Mouse (Mus musculus) megakaryocyte, embryonic 14.5 days (primary cell): Measurements from ENCODE around the gene Crlf1. TPM values are rescaled to one million over a fixed set of nuclear protein-coding genes. Genes with fewer than 3 reads are reported as not detected.
A peak's percentile ranks its signal among the peaks of the same experiment; 100 is the strongest.

Source experiments
- H3K27me3 ChIP-seq: replicated peaks from 2 replicates; pipeline ENCODE3; 2012; ENCODE audit warnings: inconsistent platforms
- H3K36me3 ChIP-seq: replicated peaks from 2 replicates; pipeline ENCODE3; 2012; ENCODE audit warnings: low read length, inconsistent platforms, mixed read lengths
- H3K4me1 ChIP-seq: 2 replicates; pipeline ENCODE4 v1.6.1; 2012; ENCODE audit warnings: inconsistent platforms
- H3K4me3 ChIP-seq: replicated peaks from 2 replicates; pipeline ENCODE3; 2012; ENCODE audit warnings: moderate library complexity, mild to moderate bottlenecking, inconsistent platforms
- H3K9me3 ChIP-seq: 2 replicates; pipeline ENCODE4 v1.6.1; 2012; ENCODE audit warnings: inconsistent platforms
- FLI1 ChIP-seq: IDR thresholded peaks from 2 replicates; pipeline ENCODE4 v1.6.1; 2012; ENCODE audit warnings: low read length, inconsistent platforms, mixed read lengths
- GATA1 ChIP-seq: IDR thresholded peaks from 3 replicates; pipeline ENCODE4 v1.6.1; 2012; ENCODE audit warnings: mixed read lengths, low read length, inconsistent platforms, borderline replicate concordance
- polyA plus RNA-seq: library from polyadenylated mRNA; stranded (reverse); fragments of >175 nt; gene quantifications from 2 replicates; pipeline ENCODE4 v1.2.3, GENCODE M21; 2012; ENCODE audit warnings: low replicate concordance; ENCODE audit not compliant: insufficient read depth

Gene Crlf1
- polyA plus RNA-seq, 1 experiment, result not detected

DNA sequence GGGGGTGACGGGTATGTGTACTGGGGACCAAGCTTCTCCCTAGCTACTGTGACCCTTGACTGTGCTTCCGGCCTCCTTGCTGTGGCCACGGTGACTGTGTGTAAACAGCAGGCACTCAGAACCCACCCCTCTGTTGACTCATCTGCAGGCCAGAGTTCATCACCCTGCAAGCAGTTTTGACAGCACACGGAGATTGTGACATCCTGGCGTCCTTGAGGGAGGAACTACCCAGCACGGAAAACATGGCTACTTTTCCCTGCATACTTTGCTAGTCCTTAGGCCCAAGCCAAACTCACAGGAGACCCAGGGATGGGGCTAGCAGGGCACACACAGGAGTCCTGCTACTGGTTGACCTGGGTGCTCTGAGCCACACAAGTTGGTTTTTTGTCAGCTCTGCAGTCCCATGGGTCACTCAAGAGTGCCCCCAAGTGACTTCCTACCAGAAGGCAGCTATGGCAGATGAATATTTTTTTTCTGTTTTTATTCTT lies 51.3 kb downstream of the Crlf1 start:
- no peaks in the 10 kb centered on the region for H3K27me3 ChIP-seq
- peaks cover 92% of the 10 kb centered on the region for H3K4me1 ChIP-seq
- H3K9me3 ChIP-seq, result no peaks in the 10 kb centered on the region
- no peak for TF ChIP-seq GATA1
- no peak for TF ChIP-seq FLI1
- peaks cover 71% of the 10 kb centered on the region for H3K36me3 ChIP-seq
- H3K4me3 ChIP-seq, result peak overlapping the region; percentile 88

DNA sequence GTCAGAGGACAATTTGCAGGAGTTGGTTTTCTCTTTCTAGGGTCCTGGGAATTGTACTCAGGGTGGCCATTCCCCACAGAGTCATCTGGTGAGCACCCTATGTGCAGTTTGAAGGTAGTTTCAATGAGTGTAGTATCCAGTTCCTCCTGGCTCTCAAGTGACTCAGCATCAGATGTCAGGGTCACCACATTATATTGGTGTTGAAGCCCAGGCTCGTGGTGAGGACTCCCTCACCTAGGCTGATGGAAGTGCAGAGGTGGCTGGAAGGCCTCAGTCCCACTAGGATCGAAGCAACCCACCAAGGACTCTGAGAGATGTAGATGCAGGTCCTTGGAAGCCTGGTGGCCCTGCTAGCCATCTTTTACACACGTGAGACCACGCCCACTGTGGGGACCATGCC lies 53.5 kb downstream of the Crlf1 start:
- Histone ChIP-seq H3K27me3 (no peaks in the 10 kb centered on the region), H3K9me3 (no peaks in the 10 kb centered on the region), H3K4me1 (peaks cover 99% of the 10 kb centered on the region), H3K36me3 (peaks cover 71% of the 10 kb centered on the region), H3K4me3 (peak overlapping the region; percentile 76)
- TF ChIP-seq GATA1 (no peak), FLI1 (no peak)

GRCm38 (mm10) chr8:70547762-70548161 lies 54.8 kb downstream of the Crlf1 start:
- no peaks in the 10 kb centered on the region for H3K9me3 ChIP-seq
- TF ChIP-seq FLI1 (no peak), GATA1 (no peak)
- peaks cover 99% of the 10 kb centered on the region for H3K4me1 ChIP-seq
- H3K4me3 ChIP-seq, result peak overlapping the region; percentile 51
- H3K27me3 ChIP-seq, result no peaks in the 10 kb centered on the region
- H3K36me3 ChIP-seq, result peaks cover 76% of the 10 kb centered on the region

- Histone ChIP-seq H3K4me1 (peaks cover 99% of the 10 kb centered on the region), H3K4me3 (no peak overlapping the region), H3K36me3 (peaks cover 76% of the 10 kb centered on the region), H3K9me3 (no peaks in the 10 kb centered on the region), H3K27me3 (no peaks in the 10 kb centered on the region)
- TF ChIP-seq FLI1 (peak; percentile 86), GATA1 (peak; percentile 84; the same call in 2 of the 3 replicates)
Measured at GRCm38 (mm10) chr8:70549412-70550184, 56.6 kb downstream of the Crlf1 start.

DNA sequence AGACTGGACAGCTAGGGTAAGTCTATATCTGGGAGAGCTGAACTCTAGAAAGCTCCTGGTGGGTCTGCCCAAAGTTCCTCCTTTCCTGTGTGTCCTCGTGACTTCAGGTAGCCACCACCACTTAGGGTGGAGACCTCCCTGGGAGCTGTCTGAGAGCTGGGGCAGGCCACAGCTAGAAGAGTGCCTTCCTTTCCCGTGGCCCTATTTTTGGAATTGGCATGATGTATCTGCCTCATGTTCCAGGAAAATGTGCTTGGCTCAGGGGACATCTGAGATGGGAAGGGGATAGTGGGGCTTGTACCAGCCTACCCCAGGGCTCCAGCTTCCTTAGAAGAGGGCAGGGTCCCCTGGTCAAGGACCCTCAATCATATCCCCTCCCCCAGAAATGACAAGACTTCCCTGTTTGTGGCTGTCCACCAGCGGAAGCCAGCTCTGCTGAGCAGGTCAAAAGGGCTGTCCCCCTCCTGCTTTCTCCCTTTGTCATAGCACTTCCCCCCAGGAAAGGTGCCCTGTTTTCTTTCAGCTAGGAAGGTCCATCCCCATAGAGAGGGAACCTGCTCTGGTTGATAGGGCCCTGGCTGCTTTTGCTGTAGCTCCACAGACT lies 58.7 kb downstream of the Crlf1 start:
- H3K4me1 ChIP-seq, result peaks cover 99% of the 10 kb centered on the region
- H3K9me3 ChIP-seq, result no peaks in the 10 kb centered on the region
- H3K27me3 ChIP-seq, result no peaks in the 10 kb centered on the region
- H3K4me3 ChIP-seq, result peak overlapping the region; percentile 83
- no peak for TF ChIP-seq FLI1
- TF ChIP-seq GATA1, result no peak
- H3K36me3 ChIP-seq, result peaks cover 75% of the 10 kb centered on the region

DNA sequence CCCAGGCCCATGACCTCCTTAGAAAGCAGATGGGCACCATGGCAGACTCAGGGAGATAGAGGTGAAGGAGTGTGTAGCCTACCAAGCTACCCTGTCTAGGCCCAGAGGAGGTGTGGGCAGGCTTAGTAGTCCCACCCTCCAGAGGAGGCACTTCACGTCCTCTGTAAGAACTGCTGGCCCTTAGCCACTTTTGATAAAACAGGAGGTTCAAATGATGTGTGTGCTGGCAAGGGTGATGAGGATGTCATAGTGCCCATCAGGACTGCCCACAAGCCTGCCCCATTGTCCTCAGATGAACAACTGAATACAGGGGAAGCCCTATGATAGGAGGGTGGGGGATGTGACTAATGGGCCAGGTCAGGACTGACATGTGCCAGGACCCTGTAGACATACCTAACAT lies 59.9 kb downstream of the Crlf1 start:
- peaks cover 99% of the 10 kb centered on the region for H3K4me1 ChIP-seq
- TF ChIP-seq FLI1, result no peak
- TF ChIP-seq GATA1, result no peak
- peak overlapping the region; percentile 83 for H3K4me3 ChIP-seq
- no peaks in the 10 kb centered on the region for H3K27me3 ChIP-seq
- H3K9me3 ChIP-seq, result no peaks in the 10 kb centered on the region
- H3K36me3 ChIP-seq, result peaks cover 78% of the 10 kb centered on the region

Other genes with a start within 250 kb of the Crlf1 start
- 192 and 246 TPM in 2 replicates for gene Homer3, start 210.3 kb upstream of the Crlf1 start, polyA plus RNA-seq
- 29.5 and 36.4 TPM in 2 replicates for gene Ddx49, start 190.7 kb upstream of the Crlf1 start, polyA plus RNA-seq
- 335 and 566 TPM in 2 replicates for gene Cope, start 190.6 kb upstream of the Crlf1 start, polyA plus RNA-seq
- gene Cers1, start 177.4 kb upstream of the Crlf1 start, polyA plus RNA-seq, result 0.55 and 1.8 TPM in 2 replicates
- 0.26 TPM in 1 of 2 replicates, not detected in the other for gene Gdf1, start 163.3 kb upstream of the Crlf1 start, polyA plus RNA-seq
- 75.0 and 100 TPM in 2 replicates for gene Upf1, start 139.9 kb upstream of the Crlf1 start, polyA plus RNA-seq
- gene Comp, start 119.6 kb upstream of the Crlf1 start, polyA plus RNA-seq, result 0.27 TPM in 1 of 2 replicates, not detected in the other
- 17.9 and 34.0 TPM in 2 replicates for gene Crtc1, start 53.6 kb upstream of the Crlf1 start, polyA plus RNA-seq
- gene Klhl26, start 16.2 kb upstream of the Crlf1 start, polyA plus RNA-seq, result 10.3 and 19.1 TPM in 2 replicates
- gene Tmem59l, start 5.8 kb upstream of the Crlf1 start, polyA plus RNA-seq, result not detected in 2 replicates
- gene Rex1bd, start 13.6 kb downstream of the Crlf1 start, polyA plus RNA-seq, result 135 and 319 TPM in 2 replicates
- gene Uba52, start 17.6 kb downstream of the Crlf1 start, polyA plus RNA-seq, result 499 and 989 TPM in 2 replicates
- 3,667 and 5,102 TPM in 2 replicates for gene Fkbp8, start 34.6 kb downstream of the Crlf1 start, polyA plus RNA-seq
- gene Kxd1, start 34.8 kb downstream of the Crlf1 start, polyA plus RNA-seq, result 33.5 and 40.2 TPM in 2 replicates
- 58.8 and 65.3 TPM in 2 replicates for gene Ell, start 46.3 kb downstream of the Crlf1 start, polyA plus RNA-seq
- 165 and 201 TPM in 2 replicates for gene Isyna1, start 101.2 kb downstream of the Crlf1 start, polyA plus RNA-seq
- gene Ssbp4, start 115.7 kb downstream of the Crlf1 start, polyA plus RNA-seq, result 1,561 and 3,509 TPM in 2 replicates
- 19.0 and 34.7 TPM in 2 replicates for gene Lrrc25, start 123.0 kb downstream of the Crlf1 start, polyA plus RNA-seq
- 2.5 and 4.5 TPM in 2 replicates for gene Gdf15, start 139.3 kb downstream of the Crlf1 start, polyA plus RNA-seq
- 10.2 and 10.5 TPM in 2 replicates for gene Pgpep1, start 167.2 kb downstream of the Crlf1 start, polyA plus RNA-seq
- 103 and 569 TPM in 2 replicates for gene Lsm4, start 180.1 kb downstream of the Crlf1 start, polyA plus RNA-seq
- 972 and 2,520 TPM in 2 replicates for gene Jund, start 205.8 kb downstream of the Crlf1 start, polyA plus RNA-seq
- gene Iqcn, start 210.3 kb downstream of the Crlf1 start, polyA plus RNA-seq, result not detected in 2 replicates
- gene Gm3336, start 225.4 kb downstream of the Crlf1 start, polyA plus RNA-seq, result 0.26 TPM in 1 of 2 replicates, not detected in the other
- gene Pde4c, start 230.6 kb downstream of the Crlf1 start, polyA plus RNA-seq, result 0.03 TPM in 1 of 2 replicates, not detected in the other